Mouse (Mus musculus): ENCODE measurements around the gene Ccdc88b.

Ccdc88b gene

GRCm38 (mm10) chr19:6829870-6830555, 28.0 kb downstream of the Ccdc88b start:
- no peak for DNase-seq (ENCODE audit: low read depth, low spot score)

GRCm38 (mm10) chr19:6829069-6829468, 28.9 kb downstream of the Ccdc88b start:
- no peak for DNase-seq (ENCODE audit: low read depth, low spot score)

- no peak for DNase-seq (ENCODE audit: low read depth, low spot score)
These were observed 31.4 kb downstream of the Ccdc88b start for GRCm38 (mm10) chr19:6826601-6827000.

- no peak for DNase-seq (ENCODE audit: low read depth, low spot score)
These were observed 32.6 kb downstream of the Ccdc88b start for GRCm38 (mm10) chr19:6825384-6825783.

- no peak for DNase-seq (ENCODE audit: low read depth, low spot score)
These were observed 37.3 kb downstream of the Ccdc88b start for GRCm38 (mm10) chr19:6820538-6821195.

GRCm38 (mm10) chr19:6819143-6819827, 38.7 kb downstream of the Ccdc88b start:
- DNase-seq (ENCODE audit: low read depth, low spot score): no peak

- no peak for DNase-seq (ENCODE audit: low read depth, low spot score)
These were observed 43.1 kb downstream of the Ccdc88b start for GRCm38 (mm10) chr19:6814958-6815357.

- no peak for DNase-seq (ENCODE audit: low read depth, low spot score)
These were observed 43.6 kb downstream of the Ccdc88b start for GRCm38 (mm10) chr19:6814366-6814765.
